Mouse (Mus musculus) R1 (cell line): ENCODE results near the gene Btbd8.

Source experiments
- DNase-seq: peaks from one replicate; pipeline ENCODE4 v3.0.0-alpha.2; 2018; ENCODE audit warnings: low read depth, low spot score

Btbd8 gene

DNA sequence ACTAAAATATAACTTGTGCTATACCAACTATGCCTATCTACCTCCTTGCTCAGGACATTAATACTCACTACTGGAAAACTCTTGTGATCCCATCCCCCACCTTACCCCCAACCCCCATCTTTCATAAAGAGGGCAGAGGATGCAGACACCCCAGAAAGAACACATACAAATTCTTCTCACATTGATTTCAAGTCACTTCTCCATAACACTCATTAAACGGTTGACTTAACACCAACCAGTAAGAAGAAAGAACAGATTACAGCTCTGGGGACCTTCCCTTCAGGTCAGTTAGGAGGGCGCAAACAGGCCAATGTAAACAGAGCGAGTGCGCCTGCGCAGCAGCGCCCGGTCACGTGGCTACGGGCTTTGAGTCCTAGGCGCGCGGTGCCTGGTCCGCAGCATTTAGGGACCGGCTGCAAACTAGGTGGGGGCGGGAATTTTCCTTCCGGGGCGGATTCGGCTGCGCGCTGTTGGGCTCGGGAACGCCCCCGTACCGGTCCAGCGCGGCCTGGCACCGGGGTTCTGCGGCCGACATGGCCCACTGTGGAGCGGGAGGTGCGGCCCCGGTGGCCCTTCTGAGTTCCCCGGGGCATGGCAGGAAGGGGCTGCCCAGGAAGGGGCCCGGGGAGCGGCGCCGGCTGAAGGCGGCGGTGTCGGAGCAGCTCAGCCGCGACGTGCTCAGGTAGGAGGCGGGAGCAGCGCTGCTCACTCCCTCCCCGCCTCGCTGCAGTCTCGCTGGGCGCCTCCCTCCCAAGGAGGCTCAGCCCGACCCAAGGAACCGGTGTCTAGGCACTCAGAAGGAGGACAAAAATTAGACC, at the start of gene Btbd8:
Btbd8 (plus strand) TSS at position 534 of the 818 bp plus-strand sequence.
- DNase-seq, result peak; percentile 94

- DNase-seq, result no peak
Measured at GRCm38 (mm10) chr5:107389373-107389772, 48.4 kb upstream of the Btbd8 start.

DNA sequence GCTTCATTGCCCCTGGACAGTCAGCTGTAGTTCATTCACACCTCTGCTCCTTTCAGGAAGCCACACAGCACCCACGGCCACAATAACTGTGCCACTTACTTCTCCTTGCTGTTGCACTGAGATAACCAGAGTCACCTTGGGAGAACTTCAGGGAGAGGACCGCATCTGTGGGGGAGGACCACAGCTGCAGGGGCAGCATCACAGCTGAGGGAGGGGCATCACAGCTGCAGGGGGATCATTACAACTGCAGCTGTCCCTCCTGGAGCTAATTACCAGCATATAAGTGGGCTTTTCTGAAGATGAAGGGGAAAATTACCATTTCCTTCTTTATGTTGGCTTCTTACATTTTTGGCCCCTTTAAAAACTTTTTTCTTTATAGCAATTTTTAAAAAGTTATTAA, 43.4 kb upstream of the Btbd8 start:
- no peak for DNase-seq

- no peak for DNase-seq
Measured at GRCm38 (mm10) chr5:107402436-107402835, 35.4 kb upstream of the Btbd8 start, which contains the start of gene Ephx4. TSS of gene Ephx4 (plus strand) at chr5:107402736.

- DNase-seq, result peak; percentile 73
Measured at GRCm38 (mm10) chr5:107403011-107403946, 34.5 kb upstream of the Btbd8 start.

GRCm38 (mm10) chr5:107403947-107404684, 33.7 kb upstream of the Btbd8 start:
- no peak for DNase-seq

DNA sequence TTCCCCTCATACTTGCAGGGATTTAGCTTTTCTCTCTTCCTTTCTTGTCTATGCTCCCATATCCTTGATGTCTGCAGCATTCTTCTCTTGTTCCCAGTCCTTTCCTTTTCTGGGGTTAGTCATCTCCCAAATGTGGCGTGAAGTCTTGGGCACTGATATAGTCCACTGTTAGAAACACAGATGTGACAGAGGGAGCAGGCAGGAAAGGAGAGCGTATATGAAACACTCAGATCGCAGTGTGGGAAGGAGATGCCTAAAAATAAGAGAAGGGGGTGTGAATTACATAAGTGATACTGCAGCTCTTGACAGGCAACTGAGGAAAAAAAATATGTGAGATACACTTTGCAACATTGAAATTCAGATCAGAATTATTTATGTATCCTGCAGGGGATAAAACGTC, 32.4 kb upstream of the Btbd8 start:
- no peak for DNase-seq

GRCm38 (mm10) chr5:107410305-107410704, 27.5 kb upstream of the Btbd8 start:
- DNase-seq, result no peak

GRCm38 (mm10) chr5:107411326-107411725, 26.5 kb upstream of the Btbd8 start:
- DNase-seq, result no peak

DNA sequence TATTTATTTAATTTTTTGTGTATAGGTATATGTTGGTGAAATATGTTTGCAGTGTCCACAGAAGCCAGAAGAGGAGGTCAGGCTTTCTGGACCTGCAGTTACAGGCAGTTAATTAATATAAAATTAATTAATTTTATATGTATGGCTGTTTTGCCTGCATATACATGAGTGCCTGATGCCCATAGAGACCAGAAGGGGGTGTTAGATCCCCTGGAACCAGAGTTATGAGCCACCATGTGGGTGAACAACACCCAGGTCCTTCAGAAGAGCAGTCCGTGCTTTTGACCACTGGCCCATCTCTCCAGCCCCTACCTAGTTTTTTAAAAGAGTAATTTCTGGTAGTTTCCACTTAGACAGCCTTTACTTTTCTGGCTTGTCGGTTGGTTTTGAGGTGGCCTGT, 25.5 kb upstream of the Btbd8 start:
- no peak for DNase-seq

GRCm38 (mm10) chr5:107415098-107415497, 22.7 kb upstream of the Btbd8 start:
- DNase-seq, result no peak

- DNase-seq, result no peak
Measured at GRCm38 (mm10) chr5:107421676-107422075, 16.1 kb upstream of the Btbd8 start.

- no peak for DNase-seq
Measured at GRCm38 (mm10) chr5:107431249-107431648, 6.5 kb upstream of the Btbd8 start, which contains the start of gene Lpcat2b. TSS of gene Lpcat2b (plus strand) at chr5:107431549.

DNA sequence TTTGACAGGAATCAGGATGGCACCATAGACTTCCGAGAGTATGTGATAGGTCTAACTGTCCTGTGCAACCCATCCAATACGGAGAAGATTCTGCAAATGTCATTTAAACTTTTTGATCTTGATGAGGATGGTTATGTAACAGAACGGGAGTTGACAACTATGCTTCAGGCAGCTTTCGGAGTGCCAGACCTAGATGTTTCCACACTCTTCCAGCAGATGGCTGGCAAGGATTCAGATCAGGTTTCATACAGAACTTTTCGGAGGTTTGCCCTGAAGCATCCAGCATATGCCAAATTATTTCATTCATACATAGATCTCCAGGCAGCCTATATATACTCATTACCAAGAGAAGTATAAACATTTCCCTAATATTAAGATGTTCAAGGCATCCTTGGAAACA, 3.8 kb upstream of the Btbd8 start:
- no peak for DNase-seq

- DNase-seq, result no peak
Measured at GRCm38 (mm10) chr5:107436185-107436584, 1.6 kb upstream of the Btbd8 start.

DNA sequence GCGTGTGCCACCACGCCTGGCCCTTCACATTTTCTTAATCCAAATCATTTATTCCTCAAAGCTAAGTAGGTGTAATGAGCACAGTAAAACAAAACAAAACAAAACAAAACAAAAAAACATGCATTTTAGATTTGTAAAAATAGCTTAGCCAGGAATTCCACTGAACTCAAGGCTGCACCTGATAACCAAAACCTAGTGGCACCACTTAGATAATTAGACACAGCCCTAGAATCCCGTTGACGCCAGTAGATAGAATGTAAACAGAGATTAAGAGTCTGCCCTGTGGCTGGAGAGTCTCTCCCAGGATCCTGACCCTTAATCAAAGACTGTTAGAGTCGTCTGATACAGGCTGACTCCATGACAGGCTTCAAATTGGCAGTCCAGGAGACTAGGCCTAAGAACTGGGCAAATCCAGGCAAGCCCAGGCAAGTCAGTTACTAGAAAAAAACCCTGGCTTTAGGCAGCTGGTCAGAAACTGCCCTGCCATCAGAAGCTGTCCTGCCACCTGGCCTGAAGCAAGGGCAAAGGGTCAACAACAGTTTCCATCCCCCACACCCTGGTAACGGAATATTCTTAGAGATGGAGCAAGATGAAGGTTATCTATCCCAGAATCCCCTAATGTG, 1.1 kb upstream of the Btbd8 start:
- DNase-seq, result peak; percentile 19

GRCm38 (mm10) chr5:107438353-107438752, 556 bp downstream of the Btbd8 start:
- no peak for DNase-seq

GRCm38 (mm10) chr5:107441881-107442280, 4.1 kb downstream of the Btbd8 start:
- no peak for DNase-seq

DNA sequence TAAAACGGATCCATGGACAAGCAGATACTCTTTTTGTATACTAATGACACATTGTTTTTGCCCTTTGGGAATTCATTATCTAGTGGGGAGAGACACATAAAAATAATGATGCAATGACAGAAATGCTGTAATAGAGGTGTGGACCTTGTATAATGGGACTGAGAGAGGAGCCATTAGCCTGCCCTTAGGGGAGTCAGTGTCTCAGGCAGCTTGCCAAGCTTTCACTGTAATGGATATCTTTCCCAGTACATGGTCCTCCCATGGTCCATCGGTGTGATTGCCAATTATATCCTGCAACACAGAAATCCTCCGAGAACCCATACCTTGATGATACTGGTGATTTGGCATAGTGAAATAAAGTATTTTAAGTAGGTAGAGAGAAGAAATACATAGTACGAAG, 6.5 kb downstream of the Btbd8 start:
- no peak for DNase-seq

GRCm38 (mm10) chr5:107447977-107448376, 10.2 kb downstream of the Btbd8 start:
- no peak for DNase-seq

GRCm38 (mm10) chr5:107448784-107449183, 11.0 kb downstream of the Btbd8 start:
- no peak for DNase-seq
